Mouse (Mus musculus) lung, adult 2 months (tissue): ENCODE results near the gene Slc26a8.

Source experiments
- CTCF ChIP-seq: fragments of 200-500 bp; IDR thresholded peaks from 2 replicates; pipeline ENCODE4 v1.5.1; 2011; ENCODE audit warnings: mild to moderate bottlenecking, low read length, control low read depth; ENCODE audit not compliant: insufficient read depth
- POLR2A ChIP-seq: fragments of 200-500 bp; IDR thresholded peaks from 2 replicates; pipeline ENCODE4 v1.6.1; 2011; ENCODE audit warnings: low read depth, mild to moderate bottlenecking, control low read depth, low read length, borderline replicate concordance; ENCODE audit errors: extremely low read depth

DNA sequence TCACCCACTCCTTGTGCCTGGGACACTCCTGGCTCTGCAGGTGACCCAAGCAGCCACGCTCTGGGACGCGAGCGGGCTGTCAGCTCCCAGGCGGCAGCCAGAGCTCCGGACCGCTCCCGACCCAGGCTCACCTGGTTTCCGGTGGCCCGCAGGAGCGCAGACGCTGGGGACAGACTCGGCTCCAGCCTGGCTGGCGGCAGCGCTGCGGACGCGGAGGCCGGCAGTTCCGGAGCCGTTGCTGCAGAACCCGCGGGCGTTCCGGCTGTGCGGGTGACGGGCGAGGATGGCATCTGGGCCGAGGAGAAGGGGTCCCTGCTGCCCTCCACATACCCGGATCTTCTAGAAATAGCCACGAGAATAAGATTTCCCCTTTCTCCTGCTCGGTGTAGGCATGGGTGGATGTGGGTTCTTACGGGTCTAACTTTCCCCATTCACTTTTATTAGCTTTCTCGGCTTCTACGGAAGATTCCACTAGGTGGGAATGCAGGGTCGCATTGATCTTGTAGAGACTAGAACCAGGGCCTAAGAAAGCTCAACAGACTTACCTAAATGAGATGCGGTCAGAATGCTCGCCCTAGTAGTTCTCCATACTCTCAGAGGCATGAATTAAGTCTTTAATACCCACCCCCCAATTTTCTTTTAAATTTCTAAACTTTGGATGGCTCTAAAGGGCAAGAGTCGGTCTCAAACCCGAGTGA, at the start of gene Slc26a8:
- TF ChIP-seq CTCF: no peak
- no peak for TF ChIP-seq POLR2A
